Mouse (Mus musculus) left cerebral cortex, adult 2 months (tissue): Measurements from ENCODE around the gene Scamp4. TPM values are rescaled to one million over a fixed set of nuclear protein-coding genes. Genes with fewer than 3 reads are reported as not detected.

ENCODE experiments used
- DNase-seq, 2 experiments: peaks; one replicate each; pipeline ENCODE4 v3.0.0; 2021 to 2022; ENCODE audit warnings: low spot score in 2 of 2, mixed read lengths in 1 of 2; ENCODE audit errors: extremely low spot score in 1 of 2
- H3K27ac ChIP-seq: fragments of 200-600 bp; 2 replicates; pipeline ENCODE4 v1.8.1; 2022
- H3K4me3 ChIP-seq: fragments of 200-600 bp; 2 replicates; pipeline ENCODE4 v1.8.1; 2022
- CTCF ChIP-seq: fragments of 200-600 bp; IDR thresholded peaks from 2 replicates; pipeline ENCODE4 v1.8.1; 2022; ENCODE audit warnings: antibody characterized with exemption, mild to moderate bottlenecking, moderate library complexity
- intact Hi-C: fragments of 180-260 bp; cut with DNase I; formaldehyde crosslinking; loops from one replicate; pipeline ENCODE4 v1.15.1; 2025
- long read RNA-seq, 2 experiments: library from polyadenylated mRNA; stranded (forward); transcript quantifications; one replicate each; pipeline ENCODE4 v2.0.0; 2021; ENCODE audit warnings: borderline mapping rate in 2 of 2
- total RNA-seq, 2 experiments: library from RNA; stranded (reverse); gene quantifications; 2 replicates each; pipeline ENCODE4 v1.2.3; 2021

Gene Scamp4
- total RNA-seq: 10 to 100 TPM; 41.5 to 44.8 TPM
- long read RNA-seq, experiment 1, transcript Scamp4-201 (7 exons, 1,804 nt): major isoform, 74 of 99 reads
- long read RNA-seq, experiment 1, partial matches to known transcripts: 1 of 99 reads
- long read RNA-seq, experiment 1, other reads (novel, unspliced or antisense): 15 of 99 reads
- long read RNA-seq, experiment 2, transcript Scamp4-201 (7 exons, 1,804 nt): major isoform, 38 of 70 reads
- long read RNA-seq, experiment 2, partial matches to known transcripts: 6 of 70 reads
- long read RNA-seq, experiment 2, other reads (novel, unspliced or antisense): 22 of 70 reads

- intact Hi-C loops: loop anchor here (1.0 kb wide), 1 partner anchor 19 kb away; the partner anchor contains the start of gene Csnk1g2
- peak within 1 kb of the TSS; percentile 95 for H3K4me3 ChIP-seq
- DNase-seq: peak; percentile 94 to 96
- H3K27ac ChIP-seq: peak within 1 kb of the TSS; percentile 97
- no peak for TF ChIP-seq CTCF
Observed at GRCm38 (mm10) chr10:80602698-80603325, at the start of gene Scamp4, which contains the start of gene Adat3. TSS of gene Scamp4 (plus strand) at chr10:80602872. TSS of gene Adat3 (plus strand) at chr10:80602880.

DNA sequence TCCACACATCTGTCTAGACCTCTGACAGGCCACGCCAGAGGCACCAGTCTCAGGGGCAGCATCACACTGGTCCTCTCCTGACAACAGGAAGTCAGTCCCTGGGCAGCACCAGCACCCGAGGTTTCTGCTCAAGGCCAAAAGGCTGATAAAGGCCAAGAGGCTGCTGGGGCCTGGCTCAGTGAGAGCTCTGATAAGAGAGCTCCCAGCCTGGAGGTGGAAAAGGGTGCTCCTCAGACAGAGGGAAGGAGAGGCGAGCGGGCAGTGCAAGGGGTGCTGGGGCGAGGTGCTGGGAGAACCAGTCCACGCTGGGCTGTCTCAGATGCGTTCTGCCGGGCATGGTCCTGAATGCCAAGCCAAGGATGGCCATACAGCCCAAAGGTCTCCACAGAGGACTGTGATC is 49.1 kb upstream of the Scamp4 start:
- intact Hi-C loops: no loop called here
- H3K4me3 ChIP-seq: no peak overlapping the region
- DNase-seq: no peak
- TF ChIP-seq CTCF: no peak
- H3K27ac ChIP-seq: no peak overlapping the region

DNA sequence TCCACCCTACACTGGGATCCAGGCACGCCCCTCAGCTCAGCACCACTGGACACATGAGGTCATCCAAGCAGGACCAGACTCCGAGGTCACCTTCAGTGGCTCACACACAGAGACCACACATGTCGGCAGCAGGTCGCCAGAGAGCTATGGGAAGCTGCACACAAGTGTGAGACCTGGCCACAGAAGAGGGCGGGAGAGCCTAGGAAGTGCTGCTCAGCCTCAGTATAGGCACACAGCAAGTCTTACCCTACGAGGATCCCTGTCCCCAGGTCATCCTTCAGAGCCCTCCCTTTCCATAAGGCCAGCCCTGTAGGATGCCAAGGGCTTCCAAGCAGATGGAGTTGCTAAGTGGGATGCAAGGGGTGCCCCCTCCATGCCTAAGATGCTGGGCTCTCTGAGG is 48.7 kb upstream of the Scamp4 start:
- intact Hi-C loops: no loop called here
- TF ChIP-seq CTCF: no peak
- Histone ChIP-seq H3K27ac (no peak overlapping the region), H3K4me3 (no peak overlapping the region)
- DNase-seq: no peak

- peak; percentile 79 for TF ChIP-seq CTCF
- H3K27ac ChIP-seq: no peak overlapping the region
- DNase-seq: peak in 1 of 2 experiments; percentile 80
- intact Hi-C loops: no loop called here
- no peak overlapping the region for H3K4me3 ChIP-seq
Observed at GRCm38 (mm10) chr10:80557346-80557965, 45.2 kb upstream of the Scamp4 start.

DNA sequence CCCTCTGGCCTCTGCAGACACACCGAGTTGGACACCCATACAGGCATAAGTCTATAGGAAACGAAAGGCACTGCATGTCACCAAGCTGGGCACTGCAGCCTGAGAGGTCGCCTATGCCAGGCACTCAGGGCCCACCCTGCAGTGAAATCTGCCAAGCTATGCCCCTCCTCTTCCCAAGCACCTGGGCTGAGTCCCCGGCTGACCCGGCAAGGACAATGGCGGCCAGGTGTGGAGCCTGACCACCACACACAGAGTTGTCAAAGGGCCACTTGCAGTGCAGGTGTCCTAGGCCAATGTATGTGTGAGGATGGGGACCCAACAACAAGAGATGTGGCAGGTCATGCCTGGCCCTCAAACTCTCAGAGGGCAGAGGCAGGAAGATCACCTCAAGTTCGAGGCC is 43.2 kb upstream of the Scamp4 start:
- intact Hi-C loops: no loop called here
- no peak overlapping the region for H3K4me3 ChIP-seq
- no peak overlapping the region for H3K27ac ChIP-seq
- no peak for TF ChIP-seq CTCF
- peak in 1 of 2 experiments; percentile 10 for DNase-seq

- H3K27ac ChIP-seq: peak overlapping the region; percentile 100
- intact Hi-C loops: no loop called here
- no peak for DNase-seq
- H3K4me3 ChIP-seq: peak overlapping the region; percentile 97
- TF ChIP-seq CTCF: no peak
Observed at GRCm38 (mm10) chr10:80560621-80561020, 42.1 kb upstream of the Scamp4 start.

GRCm38 (mm10) chr10:80561116-80561944 is 41.3 kb upstream of the Scamp4 start, which contains the start of gene Rexo1:
TSS of gene Rexo1 (minus strand) at chr10:80561560.
- H3K27ac ChIP-seq: peak within 1 kb of the TSS; percentile 100
- H3K4me3 ChIP-seq: peak within 1 kb of the TSS; percentile 97
- peak; percentile 82 for TF ChIP-seq CTCF
- intact Hi-C loops: no loop called here
- DNase-seq: peak; percentile 90 to 93

DNA sequence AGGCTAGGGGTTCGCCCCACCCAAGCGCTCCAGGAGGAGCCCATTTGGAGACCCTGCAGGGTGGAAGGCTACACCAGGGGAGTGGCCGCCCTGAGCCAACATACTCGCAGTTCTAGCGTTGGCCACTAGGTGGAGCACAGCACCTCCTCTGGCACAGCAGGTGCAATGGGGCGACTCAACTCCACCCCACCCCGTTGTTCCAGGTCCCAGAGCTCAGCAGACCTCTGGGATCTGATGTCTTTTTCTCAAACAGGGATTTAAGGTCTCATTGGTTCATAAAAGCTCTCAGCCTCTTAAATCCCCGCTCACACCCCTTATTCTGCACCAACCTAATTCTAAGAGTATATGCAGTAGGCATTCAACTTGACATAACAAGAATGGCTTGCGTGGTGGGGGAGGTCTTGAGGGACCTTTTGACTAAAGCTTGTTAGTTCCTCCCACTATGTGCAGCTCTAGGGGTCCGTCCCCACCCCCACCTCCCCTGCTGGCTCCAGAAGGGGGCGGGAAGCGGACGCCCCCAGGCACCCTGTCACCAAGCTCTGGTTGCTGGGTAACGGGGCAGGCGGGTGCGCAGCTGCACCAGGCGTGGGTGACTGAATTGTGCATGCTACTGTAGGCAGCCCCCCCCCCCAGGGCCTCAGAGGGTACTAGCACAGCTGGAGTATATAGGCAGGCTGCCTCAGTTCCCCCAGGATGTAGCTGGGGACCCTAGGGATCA is 36.1 kb upstream of the Scamp4 start:
- intact Hi-C loops: loop anchor here (1.0 kb wide), 1 partner anchor 11 kb away; the partner anchor contains the start of gene Klf16
- Histone ChIP-seq H3K27ac (peak overlapping the region; percentile 92), H3K4me3 (peak overlapping the region; percentile 27)
- DNase-seq: peak; percentile 86 to 92
- peak; percentile 98 for TF ChIP-seq CTCF

DNA sequence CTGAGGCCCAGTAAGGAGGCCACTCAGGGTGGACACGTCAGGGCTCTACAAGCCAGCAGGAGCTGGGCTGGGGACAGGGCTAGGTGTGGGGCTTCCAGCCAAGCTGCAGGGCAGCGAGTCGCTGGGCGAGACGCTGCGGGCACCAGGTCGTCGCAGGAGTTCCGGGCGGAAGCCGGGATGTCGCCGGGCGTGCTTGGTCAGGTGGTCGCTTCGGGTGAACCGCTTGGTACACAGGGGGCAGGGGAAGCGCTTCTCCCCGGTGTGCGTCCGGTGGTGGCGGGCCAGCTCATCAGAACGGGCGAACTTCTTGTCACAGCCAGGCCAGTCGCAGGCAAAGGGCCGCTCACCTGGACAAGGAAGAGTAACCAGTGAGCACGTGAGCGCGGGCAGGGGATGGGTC is 33.8 kb upstream of the Scamp4 start:
- no peak overlapping the region for H3K27ac ChIP-seq
- no peak for DNase-seq
- H3K4me3 ChIP-seq: no peak overlapping the region
- TF ChIP-seq CTCF: no peak
- intact Hi-C loops: no loop called here

DNA sequence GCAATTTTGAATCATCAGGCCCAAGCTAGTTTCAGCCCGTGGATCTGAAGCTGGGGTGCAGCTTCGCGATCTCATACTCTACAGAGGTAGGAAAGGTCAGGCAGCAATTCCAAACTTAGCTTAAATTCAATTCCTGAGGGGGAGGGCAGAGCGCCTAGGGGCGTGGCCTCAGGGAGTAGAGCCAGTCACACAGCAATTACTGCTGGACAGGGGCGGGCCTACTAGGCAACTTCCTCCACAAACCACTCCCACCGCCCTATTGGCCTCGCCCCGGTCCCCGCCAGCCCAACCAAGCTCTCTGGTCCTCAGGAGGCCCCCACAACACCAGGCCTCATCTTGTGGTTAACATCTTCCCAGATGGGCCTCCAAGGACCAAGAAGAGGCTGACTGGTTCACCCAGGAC is 33.0 kb upstream of the Scamp4 start:
- intact Hi-C loops: no loop called here
- Histone ChIP-seq H3K27ac (peak overlapping the region; percentile 12; the same call in 1 of the 2 replicates), H3K4me3 (no peak overlapping the region)
- TF ChIP-seq CTCF: no peak
- peak in 1 of 2 experiments; percentile 19 for DNase-seq

DNA sequence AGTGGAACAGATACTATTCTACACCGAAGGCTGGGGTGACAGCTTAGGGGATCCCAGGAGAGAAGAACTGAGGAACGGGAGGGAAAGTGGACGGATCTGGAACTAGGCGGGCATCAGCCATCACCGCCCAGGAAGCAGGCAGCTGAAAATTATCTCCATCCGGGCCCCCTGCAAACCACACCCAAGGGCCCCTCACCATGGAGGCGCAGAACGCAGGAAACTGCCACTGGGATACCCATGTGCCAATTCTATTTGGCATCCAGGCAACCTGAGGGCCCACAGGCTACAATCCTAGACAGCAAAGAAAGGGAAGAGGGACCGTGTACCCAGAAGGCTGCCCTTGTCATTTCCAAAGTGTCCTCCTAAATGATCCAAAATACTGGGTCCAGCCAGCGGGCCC is 32.3 kb upstream of the Scamp4 start:
- intact Hi-C loops: no loop called here
- Histone ChIP-seq H3K27ac (peak overlapping the region; percentile 76), H3K4me3 (no peak overlapping the region)
- no peak for DNase-seq
- TF ChIP-seq CTCF: no peak
